Mouse (Mus musculus) brain, embryonic 14.5 days (tissue): Measurements from ENCODE around the gene Gatm. TPM values are rescaled to one million over a fixed set of nuclear protein-coding genes. Genes with fewer than 3 reads are reported as not detected.
A peak's percentile ranks its signal among the peaks of the same experiment; 100 is the strongest.

Source experiments
- DNase-seq: peaks from one replicate; pipeline ENCODE4 v3.0.0-alpha.2; 2011; ENCODE audit warnings: low read depth
- CTCF ChIP-seq: fragments of 200-500 bp; IDR thresholded peaks from 2 replicates; pipeline ENCODE4 v1.5.1; 2012; ENCODE audit warnings: inconsistent platforms, mild to moderate bottlenecking, moderate library complexity, borderline replicate concordance; ENCODE audit not compliant: insufficient read depth, insufficient read length; ENCODE audit errors: extremely low read depth
- POLR2A ChIP-seq: fragments of 200-500 bp; IDR thresholded peaks from 2 replicates; pipeline ENCODE4 v1.6.1; 2012; ENCODE audit warnings: mild to moderate bottlenecking, inconsistent platforms, borderline replicate concordance; ENCODE audit not compliant: poor library complexity, insufficient read depth, insufficient read length, severe bottlenecking; ENCODE audit errors: extremely low read depth
- polyA plus RNA-seq: library from polyadenylated mRNA; depleted of rRNA; stranded (reverse); fragments of >200 nt; gene quantifications from 2 replicates; pipeline ENCODE4 v1.2.3, GENCODE M21; 2012; rRNA removed

The Gatm gene
- polyA plus RNA-seq, 1 experiment: 25.1 TPM

DNA sequence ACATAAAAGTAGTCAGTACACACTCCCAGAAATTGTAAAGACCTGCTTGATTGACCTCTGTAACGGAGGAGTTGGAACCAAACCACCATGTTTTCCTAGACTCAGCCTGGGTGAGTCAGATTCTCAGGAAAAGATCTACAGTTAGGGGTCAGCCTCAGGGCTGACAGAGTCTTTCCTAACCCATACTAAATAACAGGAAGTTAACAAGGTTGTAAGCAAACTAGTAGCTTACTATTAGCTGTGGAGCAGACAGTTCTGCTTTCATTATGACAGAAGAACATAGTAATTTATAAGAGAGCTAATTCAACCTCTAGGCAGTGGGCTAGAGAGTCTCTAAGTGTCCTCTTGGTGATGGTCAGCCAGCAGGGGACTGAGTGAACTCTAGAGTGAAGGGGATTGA, 38.7 kb downstream of the Gatm start:
- TF ChIP-seq POLR2A (no peak), CTCF (no peak)
- DNase-seq: no peak

- TF ChIP-seq CTCF (no peak), POLR2A (no peak)
Measured at GRCm38 (mm10) chr2:122571326-122571725, 39.8 kb downstream of the Gatm start.

GRCm38 (mm10) chr2:122570430-122570829, 40.7 kb downstream of the Gatm start:
- no peak for DNase-seq
- TF ChIP-seq CTCF (no peak), POLR2A (no peak)

More at GRCm38 (mm10) chr2:122571326-122571725, 39.8 kb downstream of the Gatm start:
- DNase-seq: no peak

DNA sequence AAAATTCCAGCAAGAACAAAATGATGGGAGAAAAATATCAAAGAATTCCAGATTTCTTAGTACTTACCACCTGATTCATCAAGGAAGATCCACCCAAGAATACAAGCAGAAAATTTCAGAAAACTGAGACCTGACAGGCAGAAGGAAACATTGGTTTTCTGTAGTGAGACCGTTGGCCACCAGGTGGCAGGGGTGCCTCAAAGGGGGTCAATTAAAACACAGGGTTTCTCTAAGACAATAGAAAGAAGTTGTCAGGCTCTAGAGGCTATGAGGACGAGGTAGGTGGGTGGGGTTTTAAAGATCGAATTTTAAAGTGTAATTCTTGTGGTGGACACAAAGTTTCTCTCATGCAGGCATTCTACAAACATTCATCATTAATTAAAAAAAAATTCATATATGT, 41.7 kb downstream of the Gatm start:
- TF ChIP-seq CTCF (peak; percentile 75; the same call in 1 of the 2 replicates), POLR2A (no peak)
- DNase-seq: peak; percentile 62

- no peak for TF ChIP-seq CTCF
- TF ChIP-seq POLR2A: no peak
- no peak for DNase-seq
Measured at GRCm38 (mm10) chr2:122562251-122562650, 48.9 kb downstream of the Gatm start.

GRCm38 (mm10) chr2:122561221-122561620, 49.9 kb downstream of the Gatm start:
- TF ChIP-seq CTCF: no peak
- no peak for TF ChIP-seq POLR2A
- no peak for DNase-seq

DNA sequence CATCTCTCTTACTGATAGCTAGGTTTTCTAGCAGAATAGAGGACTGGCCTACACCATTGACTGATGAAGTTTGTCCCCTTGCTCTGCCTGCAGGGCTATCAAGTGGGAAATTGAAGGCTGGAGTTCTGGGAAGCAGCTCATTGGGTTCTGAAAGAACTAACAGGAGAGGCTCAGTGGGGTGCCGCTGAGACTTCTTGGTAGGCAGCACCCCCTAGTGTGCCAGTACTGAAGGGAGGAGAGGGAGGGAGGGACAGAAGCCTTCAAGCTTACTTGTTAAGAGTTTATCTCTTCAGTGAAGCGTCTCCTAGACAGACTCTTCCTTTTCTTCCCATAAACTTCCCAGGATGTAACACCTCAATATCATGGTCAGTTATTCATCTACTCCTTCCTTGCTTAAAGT, 52.8 kb downstream of the Gatm start:
- peak; percentile 67 for DNase-seq
- TF ChIP-seq POLR2A (no peak), CTCF (peak; percentile 49; the same call in 1 of the 2 replicates)

Other genes starting within 250 kb of the Gatm start
- 84.9 and 88.6 TPM in 2 replicates for gene Shf, start 242.1 kb downstream of the Gatm start, polyA plus RNA-seq
- gene Slc28a2, start 184.8 kb downstream of the Gatm start, polyA plus RNA-seq: 0.04 and 0.05 TPM in 2 replicates
- not detected in 2 replicates for gene Gm14085, start 126.4 kb downstream of the Gatm start, polyA plus RNA-seq
- 0.38 TPM in 1 of 2 replicates, not detected in the other for gene AA467197, start 25.7 kb upstream of the Gatm start, polyA plus RNA-seq
- 10.6 and 12.3 TPM in 2 replicates for gene Slc30a4, start 91.4 kb upstream of the Gatm start, polyA plus RNA-seq
- 70.4 and 73.2 TPM in 2 replicates for gene Bloc1s6, start 127.2 kb upstream of the Gatm start, polyA plus RNA-seq
- gene Sqor, start 153.9 kb upstream of the Gatm start, polyA plus RNA-seq: 1.1 and 1.6 TPM in 2 replicates